Mouse (Mus musculus) ES-Bruce4 (cell line): ENCODE data around the gene Rbms3. TPM values are rescaled to one million over a fixed set of nuclear protein-coding genes. Genes with fewer than 3 reads are reported as not detected.

Source experiments
- H3K27ac ChIP-seq: 2 replicates; pipeline ENCODE4 v1.5.1; 2012; ENCODE audit warnings: low read length, inconsistent platforms; ENCODE audit not compliant: insufficient read depth
- H3K27me3 ChIP-seq: 2 replicates; pipeline ENCODE4 v1.6.1; 2012; ENCODE audit warnings: mild to moderate bottlenecking, low read length, inconsistent platforms; ENCODE audit not compliant: control insufficient read depth, poor library complexity, insufficient read depth, severe bottlenecking
- H3K36me3 ChIP-seq: 2 replicates; pipeline ENCODE4 v1.6.1; 2012; ENCODE audit warnings: inconsistent platforms, mild to moderate bottlenecking, low read length, moderate library complexity; ENCODE audit not compliant: control insufficient read depth, poor library complexity, insufficient read depth, severe bottlenecking
- H3K4me1 ChIP-seq: one replicate; pipeline ENCODE4 v1.8.1; 2011; ENCODE audit warnings: low read length; ENCODE audit not compliant: control insufficient read depth, insufficient read depth
- H3K4me3 ChIP-seq: 2 replicates; pipeline ENCODE4 v1.5.1; 2011; ENCODE audit warnings: low read depth, mild to moderate bottlenecking, low read length
- H3K9ac ChIP-seq: 2 replicates; pipeline ENCODE4 v1.6.1; 2012; ENCODE audit warnings: low read depth, mild to moderate bottlenecking, inconsistent platforms; ENCODE audit not compliant: poor library complexity, severe bottlenecking
- H3K9me3 ChIP-seq: replicated peaks from 2 replicates; pipeline ENCODE4 v1.6.1; 2012; ENCODE audit warnings: mild to moderate bottlenecking, low read length, inconsistent platforms; ENCODE audit not compliant: control insufficient read depth, poor library complexity, insufficient read depth, severe bottlenecking
- CTCF ChIP-seq: IDR thresholded peaks from one replicate; pipeline ENCODE4 v1.8.1; 2011; ENCODE audit warnings: low read depth, low read length
- EP300 ChIP-seq: IDR thresholded peaks from 2 replicates; pipeline ENCODE4 v1.6.1; 2011; ENCODE audit warnings: low read depth, low read length; ENCODE audit not compliant: insufficient read depth
- POLR2A ChIP-seq: IDR thresholded peaks from one replicate; pipeline ENCODE4 v1.8.1; 2011; ENCODE audit warnings: low read length; ENCODE audit not compliant: insufficient read depth
- polyA plus RNA-seq: library from polyadenylated mRNA; stranded (reverse); fragments of >200 nt; gene quantifications from 2 replicates; pipeline ENCODE4 v1.2.4, GENCODE M21; 2011; ENCODE audit warnings: low read depth; ENCODE audit not compliant: missing spikeins, insufficient read depth, insufficient read length

The Rbms3 gene
- polyA plus RNA-seq, 1 experiment, result 1.8 TPM

GRCm38 (mm10) chr9:116688615-116689014 lies 941.1 kb downstream of the Rbms3 start:
- no peak overlapping the region for H3K4me3 ChIP-seq
- no peak overlapping the region for H3K27ac ChIP-seq
- no peaks in the 10 kb centered on the region for H3K9me3 ChIP-seq
- no peak overlapping the region for H3K9ac ChIP-seq
- H3K27me3 ChIP-seq, result no peaks in the 10 kb centered on the region
- H3K36me3 ChIP-seq, result no peaks in the 10 kb centered on the region
- TF ChIP-seq EP300, result no peak
- TF ChIP-seq CTCF, result no peak
- no peaks in the 10 kb centered on the region for H3K4me1 ChIP-seq

DNA sequence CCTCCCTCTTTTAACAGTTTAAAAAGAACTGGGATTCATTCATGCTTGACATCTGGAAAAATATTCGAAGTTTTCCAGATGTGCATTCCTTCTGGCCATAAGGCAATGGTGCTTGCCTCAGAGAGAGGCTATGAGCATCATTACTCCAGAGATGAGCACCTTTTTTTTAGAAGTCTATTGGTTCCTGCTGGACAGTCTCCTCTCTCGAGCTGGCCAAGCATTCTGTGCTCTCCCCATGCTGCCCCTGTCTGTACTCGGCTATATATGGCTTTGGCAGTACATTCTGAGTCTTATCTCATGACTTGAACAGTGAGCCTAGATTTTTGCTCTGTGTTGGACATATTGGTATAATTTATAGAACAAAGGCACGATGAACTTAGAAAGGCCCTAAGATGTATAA lies 952.6 kb downstream of the Rbms3 start:
- no peak overlapping the region for H3K4me3 ChIP-seq

GRCm38 (mm10) chr9:116676445-116676844 lies 953.3 kb downstream of the Rbms3 start:
- Histone ChIP-seq H3K9me3 (no peaks in the 10 kb centered on the region), H3K36me3 (no peaks in the 10 kb centered on the region), H3K4me1 (no peaks in the 10 kb centered on the region), H3K4me3 (no peak overlapping the region), H3K27ac (no peak overlapping the region), H3K9ac (no peak overlapping the region), H3K27me3 (no peaks in the 10 kb centered on the region)
- TF ChIP-seq EP300, result no peak
- TF ChIP-seq CTCF, result no peak
- TF ChIP-seq POLR2A, result no peak

More for the DNA sequence above, 952.6 kb downstream of the Rbms3 start:
- Histone ChIP-seq H3K9me3 (no peaks in the 10 kb centered on the region), H3K27me3 (no peaks in the 10 kb centered on the region), H3K4me1 (no peaks in the 10 kb centered on the region), H3K36me3 (no peaks in the 10 kb centered on the region), H3K9ac (no peak overlapping the region), H3K27ac (no peak overlapping the region)
- TF ChIP-seq CTCF (no peak), EP300 (no peak), POLR2A (no peak)

DNA sequence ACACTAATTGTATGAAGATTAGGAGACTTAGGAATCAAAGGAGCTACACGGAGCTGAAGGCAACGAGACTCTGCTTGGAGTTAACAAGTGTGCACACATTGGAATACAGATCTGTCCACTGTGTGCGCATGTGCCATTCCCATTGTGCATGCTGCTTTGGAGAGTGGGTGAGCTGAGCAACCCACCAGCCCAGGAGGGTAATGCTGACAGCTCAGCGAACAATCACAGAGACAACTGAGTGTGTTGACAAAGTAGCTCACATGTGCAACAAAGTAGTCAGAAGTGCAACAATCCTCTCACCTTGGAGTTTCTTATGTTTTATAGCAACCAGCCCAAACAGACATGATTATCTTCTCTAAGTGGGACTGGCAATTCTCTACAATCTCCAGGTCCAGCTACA lies 955.5 kb downstream of the Rbms3 start:
- Histone ChIP-seq H3K9ac (no peak overlapping the region), H3K36me3 (no peaks in the 10 kb centered on the region), H3K4me3 (no peak overlapping the region), H3K9me3 (no peaks in the 10 kb centered on the region), H3K27ac (no peak overlapping the region), H3K4me1 (no peaks in the 10 kb centered on the region), H3K27me3 (no peaks in the 10 kb centered on the region)
- no peak for TF ChIP-seq CTCF
- no peak for TF ChIP-seq EP300
- no peak for TF ChIP-seq POLR2A

DNA sequence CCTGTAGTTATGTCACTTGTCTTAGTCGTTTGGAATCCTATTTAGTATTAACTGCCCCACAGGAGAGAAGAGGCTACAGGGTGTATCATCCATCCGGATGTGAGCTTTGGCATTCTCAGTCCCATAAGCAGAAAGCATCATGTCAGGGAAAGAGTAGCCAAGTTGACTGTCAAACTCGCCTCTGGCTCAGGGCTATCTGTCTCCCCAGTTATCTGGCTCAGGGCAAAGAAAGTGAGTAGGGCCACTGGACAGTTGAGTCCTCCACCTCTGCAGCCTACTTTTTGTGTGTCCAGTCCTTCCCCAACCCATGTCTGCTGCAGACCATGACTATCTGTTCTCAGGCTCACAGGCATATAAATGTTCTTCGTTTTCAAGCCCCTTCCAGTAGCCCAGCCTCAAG lies 968.7 kb downstream of the Rbms3 start:
- no peaks in the 10 kb centered on the region for H3K4me1 ChIP-seq
- no peaks in the 10 kb centered on the region for H3K36me3 ChIP-seq
- H3K9me3 ChIP-seq, result no peaks in the 10 kb centered on the region
- H3K4me3 ChIP-seq, result no peak overlapping the region
- no peak for TF ChIP-seq CTCF
- TF ChIP-seq POLR2A, result no peak
- TF ChIP-seq EP300, result no peak
- no peaks in the 10 kb centered on the region; the same call in 1 of the 2 replicates for H3K27me3 ChIP-seq
- H3K9ac ChIP-seq, result no peak overlapping the region
- H3K27ac ChIP-seq, result no peak overlapping the region

- no peak overlapping the region for H3K9ac ChIP-seq
- H3K27me3 ChIP-seq, result no peaks in the 10 kb centered on the region; the same call in 1 of the 2 replicates
- no peaks in the 10 kb centered on the region for H3K9me3 ChIP-seq
- no peak for TF ChIP-seq EP300
- no peak for TF ChIP-seq CTCF
- no peak for TF ChIP-seq POLR2A
- no peak overlapping the region for H3K4me3 ChIP-seq
- no peaks in the 10 kb centered on the region for H3K36me3 ChIP-seq
- H3K4me1 ChIP-seq, result no peaks in the 10 kb centered on the region
- no peak overlapping the region for H3K27ac ChIP-seq
Measured at GRCm38 (mm10) chr9:116659936-116660335, 969.8 kb downstream of the Rbms3 start.
